Mouse (Mus musculus): ENCODE results near the gene Tmem151a.
A peak's percentile ranks its signal among the peaks of the same experiment; 100 is the strongest.
"Not testable (repeated sequence)": the region's sequence is repeated elsewhere in the genome, so short reads cannot be mapped to it uniquely, and the experiment has no call there.

The Tmem151a gene

DNA sequence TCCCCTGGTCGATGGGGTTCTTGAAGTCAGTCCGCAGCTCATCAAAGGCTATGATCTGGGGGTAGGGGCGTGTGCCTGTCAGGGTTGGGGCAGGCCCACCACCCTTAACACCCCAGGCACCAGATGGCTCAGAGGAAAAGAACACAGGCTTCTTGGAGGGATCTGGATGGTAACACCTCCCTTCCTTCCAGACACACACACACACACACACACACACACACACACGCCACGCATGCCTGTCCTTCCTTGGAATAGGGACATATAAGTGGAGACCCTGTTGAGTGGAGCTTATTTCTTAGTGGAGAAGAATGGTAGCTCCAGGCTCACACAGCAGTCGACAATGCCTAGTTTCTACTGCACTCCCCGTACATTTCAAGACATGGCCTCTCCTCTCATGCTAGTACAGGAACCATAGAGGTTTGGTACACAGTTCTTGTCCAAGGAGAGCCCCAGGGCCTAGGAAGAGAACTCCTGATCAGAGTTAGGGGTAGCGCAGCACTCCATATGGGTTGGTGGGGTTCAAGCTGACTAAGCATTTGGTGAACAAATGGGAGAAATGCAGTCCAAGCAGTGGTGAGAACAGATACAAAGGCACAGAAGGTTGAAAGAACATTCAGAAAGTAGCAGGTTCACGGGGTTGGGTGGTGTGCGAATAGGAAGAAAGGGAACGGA, 9.6 kb upstream of the Tmem151a start:
- DNase-seq (ENCODE audit: low read depth, low spot score) = no peak

DNA sequence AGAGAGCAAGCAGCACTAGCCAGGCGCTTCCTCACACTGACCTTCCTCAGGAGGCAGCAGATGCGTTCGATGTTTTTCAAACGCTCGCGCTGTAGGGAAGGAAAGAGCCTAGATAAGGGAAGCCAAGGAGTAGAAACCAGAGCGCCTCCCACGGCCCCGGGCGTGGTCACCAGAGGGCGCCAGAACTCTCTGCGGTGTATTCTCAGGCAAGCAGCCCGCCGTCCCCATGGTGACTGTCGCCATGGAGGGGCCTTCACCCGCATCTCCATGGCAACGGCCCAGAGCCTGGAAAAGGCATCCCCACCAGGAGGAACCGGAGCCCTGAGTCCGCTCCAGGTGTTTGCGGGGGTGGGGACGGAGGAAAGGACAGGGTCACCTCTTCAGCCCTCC, 8.9 kb upstream of the Tmem151a start:
- peak; percentile 83 for DNase-seq (ENCODE audit: low read depth, low spot score)

DNA sequence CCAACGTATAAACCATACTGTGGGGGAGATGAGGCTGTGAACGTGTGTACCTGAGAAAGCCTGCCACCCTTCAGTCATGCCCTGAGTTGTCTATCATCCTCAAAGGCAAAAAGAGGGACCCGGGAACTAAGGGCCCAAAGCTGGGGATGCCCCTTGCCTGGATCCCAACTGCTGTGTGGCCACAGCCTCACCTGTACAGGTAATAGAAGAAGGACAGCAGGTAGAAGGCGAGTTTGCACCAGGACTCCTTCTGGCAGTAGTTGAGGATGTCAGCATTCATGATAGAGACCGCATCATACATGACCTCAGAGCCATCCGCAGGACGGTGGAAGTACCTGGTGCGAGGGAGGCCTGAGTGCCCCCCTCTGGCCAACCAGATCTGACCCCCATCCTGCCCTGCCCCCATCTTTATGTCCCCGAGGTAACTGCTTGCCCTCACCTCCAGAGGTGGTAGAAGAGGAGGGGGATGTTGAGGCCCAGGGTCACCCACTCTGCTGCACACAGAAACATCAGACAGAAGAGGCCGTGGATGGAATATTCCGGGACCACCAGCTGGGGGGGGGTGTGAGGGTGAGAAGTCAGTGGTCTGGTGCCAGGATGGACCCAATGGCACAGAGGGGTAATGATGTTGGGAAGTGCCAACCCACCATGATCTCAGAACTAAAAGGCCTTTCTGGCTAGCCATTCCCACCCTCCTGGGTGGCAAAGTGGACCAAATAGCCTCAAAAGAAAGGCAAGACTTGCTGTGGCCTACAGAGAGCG, 8.3 kb upstream of the Tmem151a start:
- DNase-seq (ENCODE audit: low read depth, low spot score) = no peak

DNA sequence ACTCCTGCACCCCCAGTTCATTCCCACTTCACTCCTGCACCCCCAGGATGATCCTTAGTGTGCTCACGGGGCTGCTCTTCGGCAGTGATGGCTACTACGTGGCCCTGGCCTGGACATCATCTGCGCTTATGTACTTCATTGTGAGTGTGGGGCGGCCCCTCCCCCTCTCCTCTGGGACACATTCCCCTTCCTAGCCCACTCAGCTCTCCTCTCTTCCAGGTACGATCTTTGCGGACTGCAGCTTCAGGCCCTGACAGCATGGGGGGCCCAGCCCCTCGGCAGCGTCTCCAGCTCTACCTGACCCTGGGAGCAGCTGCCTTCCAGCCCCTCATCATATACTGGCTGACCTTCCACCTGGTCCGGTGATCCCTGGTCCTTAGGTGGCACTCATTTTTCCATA, 6.8 kb upstream of the Tmem151a start:
- no peak for DNase-seq (ENCODE audit: low read depth, low spot score)

DNA sequence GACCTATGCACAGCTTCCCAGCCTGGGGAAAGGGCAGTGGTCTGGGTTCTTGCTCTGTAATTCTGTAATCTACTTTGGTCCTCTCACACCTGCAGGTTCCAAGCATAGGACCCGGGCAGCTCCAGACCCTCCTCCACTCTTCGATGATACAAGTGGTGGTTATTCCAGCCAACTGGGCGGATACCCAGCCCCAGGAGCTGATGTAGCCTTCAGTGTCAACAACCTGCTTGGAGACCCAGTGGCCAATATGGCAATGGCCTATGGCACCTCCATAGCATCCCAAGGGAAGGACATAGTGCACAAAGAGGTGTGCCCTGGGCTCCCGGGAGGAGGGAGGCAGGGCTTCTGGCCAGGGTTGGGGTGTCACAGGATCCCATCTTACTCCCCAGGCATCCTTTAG, 4.0 kb upstream of the Tmem151a start:
- no peak for DNase-seq (ENCODE audit: low read depth, low spot score)

DNA sequence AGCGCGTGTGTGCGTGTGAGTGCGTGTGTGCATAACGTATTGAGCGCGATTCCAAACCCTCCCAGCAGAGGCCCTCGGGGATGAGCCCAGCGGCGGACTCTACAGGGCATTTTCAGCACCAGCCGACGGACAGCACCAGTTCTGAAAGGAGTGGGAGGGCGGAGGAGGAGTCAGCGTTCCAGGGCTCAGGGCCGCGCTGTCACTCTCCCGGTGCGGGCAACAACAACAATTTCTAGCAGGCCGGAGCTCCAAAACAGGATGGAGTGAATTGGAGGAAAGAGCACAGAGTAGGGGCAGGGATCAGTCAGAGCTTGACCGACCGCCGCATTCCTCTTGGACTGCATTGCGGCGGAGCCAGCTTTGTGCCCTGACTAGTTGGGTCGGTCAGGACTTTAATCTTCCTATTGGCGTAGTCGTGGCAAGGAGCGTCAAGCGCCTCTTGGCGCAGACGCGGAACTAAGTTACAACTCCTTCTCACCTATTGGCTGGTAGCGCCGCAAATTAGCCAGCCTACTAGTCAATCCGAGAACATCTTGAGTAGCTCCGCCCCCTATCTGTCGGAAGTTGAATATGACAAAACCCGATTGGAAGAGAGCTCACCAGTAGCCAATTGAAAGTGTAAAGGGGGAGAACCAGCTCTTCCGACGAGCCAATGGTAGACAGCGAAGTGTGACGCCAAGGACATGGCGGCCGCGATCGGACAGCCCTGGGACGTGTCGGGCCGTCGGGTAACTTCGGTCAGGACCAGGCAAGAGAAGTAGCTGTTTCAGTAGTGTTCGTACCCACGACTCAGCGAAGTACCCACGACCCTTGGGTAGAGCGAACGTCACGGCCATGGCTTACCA, 2.8 kb upstream of the Tmem151a start, which contains the start of gene Yif1a:
Gene Yif1a, plus strand, starts transcription at position 655 of the 845 bp plus-strand sequence.
- peak; percentile 93 for DNase-seq (ENCODE audit: low read depth, low spot score)

DNA sequence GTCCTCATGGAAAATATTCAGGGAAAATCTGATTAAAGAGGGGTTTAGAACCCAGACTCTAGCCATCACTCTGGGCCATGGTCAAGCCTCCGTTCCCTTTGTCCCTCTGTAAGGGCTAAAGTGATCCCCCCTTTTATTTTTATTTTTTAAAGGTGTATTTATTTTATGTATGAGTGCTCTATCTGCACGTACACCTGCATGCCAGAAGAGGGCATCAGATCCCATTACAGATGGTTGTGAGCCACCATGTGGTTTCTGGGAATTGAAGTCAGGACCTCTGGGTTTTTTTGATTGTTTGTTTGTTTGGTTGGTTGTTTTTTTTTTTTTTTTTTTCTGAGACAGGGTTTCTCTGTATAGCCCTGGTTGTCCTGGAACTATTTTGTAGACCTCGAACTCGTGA, 1.2 kb upstream of the Tmem151a start:
- DNase-seq (ENCODE audit: low read depth, low spot score) = not testable (repeated sequence)

DNA sequence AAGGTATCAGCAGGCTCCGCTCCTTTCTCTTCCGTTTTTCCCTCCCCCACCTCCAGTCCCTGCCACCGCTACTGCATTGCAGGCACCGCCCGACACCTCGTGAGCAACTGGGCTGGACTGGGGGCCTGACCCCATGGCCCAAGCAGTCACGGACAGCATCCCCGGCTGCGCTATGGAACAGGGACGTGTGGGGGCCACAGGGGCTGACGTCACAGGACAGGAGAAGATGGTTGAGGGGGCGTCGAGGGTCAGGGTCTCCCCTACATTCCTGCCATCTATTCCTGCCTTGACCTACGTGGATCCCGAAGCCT, 542 bp downstream of the Tmem151a start:
- DNase-seq (ENCODE audit: low read depth, low spot score) = no peak

DNA sequence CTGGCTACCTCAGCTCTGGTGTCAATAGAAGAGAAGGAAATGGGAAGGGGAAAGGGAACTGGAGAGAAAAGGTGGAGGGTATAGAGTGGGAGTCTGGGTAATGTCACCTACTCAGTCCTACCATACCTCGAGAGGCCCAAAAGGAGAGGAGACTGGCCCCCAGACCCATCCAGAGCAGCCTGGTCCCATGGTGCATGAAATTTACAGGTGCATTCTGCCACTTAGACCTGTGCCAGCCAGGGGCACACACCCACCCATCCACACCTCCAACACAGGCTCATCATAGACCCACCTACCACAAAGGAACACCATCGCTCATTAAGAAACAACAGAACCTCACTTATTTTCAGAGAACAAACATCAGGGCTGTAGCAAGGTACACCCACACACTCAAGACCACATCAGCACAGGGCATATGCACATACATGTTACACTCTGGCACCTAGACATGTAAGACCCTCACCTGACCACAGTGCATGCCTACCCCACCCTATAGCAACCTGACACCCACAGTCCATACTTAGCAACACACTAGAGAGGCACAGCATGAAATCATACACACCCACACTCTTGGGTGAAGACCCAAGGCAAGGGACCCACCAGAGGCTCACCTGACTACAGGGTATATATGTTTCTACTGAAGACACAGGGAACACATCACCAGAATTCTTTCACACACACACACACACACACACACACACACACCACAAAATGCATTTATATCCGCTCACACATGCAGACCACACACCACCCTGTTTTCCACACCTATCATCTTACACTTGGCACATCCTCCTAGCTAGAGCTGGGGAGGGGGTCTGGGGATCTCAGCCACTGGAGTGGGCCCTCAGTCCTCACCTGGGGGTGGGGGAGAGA, 1.1 kb downstream of the Tmem151a start:
- DNase-seq (ENCODE audit: low read depth, low spot score) = no peak

DNA sequence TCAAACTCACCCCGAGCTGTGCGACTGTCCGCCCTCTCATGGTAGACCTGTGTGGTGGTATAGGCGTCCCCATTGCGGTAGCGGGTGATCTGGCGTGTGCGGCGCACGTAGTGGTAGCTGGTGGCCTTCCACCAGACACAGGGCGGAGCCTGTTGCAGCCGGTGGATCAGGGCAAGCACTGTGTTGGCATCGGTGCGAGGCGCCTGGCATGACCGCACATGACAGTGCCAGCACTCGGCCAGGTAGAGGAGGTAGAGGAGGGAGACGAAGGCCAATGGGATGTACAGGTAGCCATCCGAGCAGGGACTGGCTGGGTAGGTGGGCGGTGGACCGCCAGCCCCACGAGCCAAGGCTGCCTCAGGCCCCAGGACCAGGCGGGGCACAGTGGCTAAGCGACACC, 2.7 kb downstream of the Tmem151a start:
- DNase-seq (ENCODE audit: low read depth, low spot score) = no peak

DNA sequence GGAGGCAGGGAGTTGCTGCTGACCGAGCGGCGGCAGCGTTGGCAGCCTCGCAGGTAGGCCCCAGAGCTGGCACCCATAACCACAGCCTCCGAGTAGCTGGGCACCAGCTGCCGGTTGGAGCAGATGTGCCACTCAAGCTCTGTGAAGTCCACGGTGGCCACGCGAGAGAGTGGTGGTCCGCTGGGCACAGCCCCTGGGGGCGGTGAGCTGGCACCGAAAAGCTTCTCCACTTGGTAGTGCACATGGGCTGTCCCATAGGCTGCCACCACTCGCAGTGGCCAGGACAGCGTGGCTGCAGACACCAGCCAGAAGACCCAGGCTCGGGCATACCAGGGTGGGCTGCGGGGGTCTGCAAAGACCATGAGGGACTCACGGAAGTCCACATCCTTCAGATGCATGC, 3.3 kb downstream of the Tmem151a start:
- DNase-seq (ENCODE audit: low read depth, low spot score) = no peak

DNA sequence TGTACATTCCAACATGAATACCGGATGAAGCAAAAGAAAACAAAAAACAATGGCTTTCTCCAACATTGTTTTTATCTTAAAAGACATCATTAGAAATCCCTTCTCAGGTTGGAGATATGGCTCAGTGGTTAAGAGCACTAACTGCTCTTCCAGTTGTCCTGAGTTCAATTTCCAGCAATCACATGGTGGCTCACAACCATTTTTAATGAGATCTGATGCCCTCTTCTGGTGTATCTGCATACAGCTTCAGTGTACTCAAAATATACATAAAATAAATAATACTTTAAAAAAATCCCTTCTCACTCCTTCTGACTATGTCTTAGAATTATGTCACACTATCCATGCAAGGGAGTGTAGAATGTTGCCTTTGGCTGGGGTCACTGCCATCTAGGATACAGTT, 6.1 kb downstream of the Tmem151a start:
- DNase-seq (ENCODE audit: low read depth, low spot score) = no peak

DNA sequence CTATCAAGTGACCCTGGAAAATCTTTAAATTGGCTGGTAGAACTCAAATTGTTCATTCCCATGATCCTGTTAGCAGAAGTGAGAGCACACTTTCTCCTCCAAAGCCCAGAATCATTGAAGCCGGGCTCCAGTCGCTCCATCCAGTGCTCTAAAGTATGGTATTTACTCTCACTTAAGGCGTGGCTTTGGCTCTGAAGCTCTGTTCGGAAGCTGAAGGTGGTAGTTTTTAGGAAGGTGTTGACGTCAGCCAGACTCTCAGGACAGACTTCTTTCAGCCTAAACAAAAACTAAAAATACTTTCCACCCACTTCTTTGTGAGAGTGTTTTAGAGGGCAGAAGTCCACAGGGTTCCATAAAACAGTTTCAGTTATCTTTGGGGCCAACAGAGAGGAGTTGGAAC, 11.8 kb downstream of the Tmem151a start:
- DNase-seq (ENCODE audit: low read depth, low spot score) = no peak

DNA sequence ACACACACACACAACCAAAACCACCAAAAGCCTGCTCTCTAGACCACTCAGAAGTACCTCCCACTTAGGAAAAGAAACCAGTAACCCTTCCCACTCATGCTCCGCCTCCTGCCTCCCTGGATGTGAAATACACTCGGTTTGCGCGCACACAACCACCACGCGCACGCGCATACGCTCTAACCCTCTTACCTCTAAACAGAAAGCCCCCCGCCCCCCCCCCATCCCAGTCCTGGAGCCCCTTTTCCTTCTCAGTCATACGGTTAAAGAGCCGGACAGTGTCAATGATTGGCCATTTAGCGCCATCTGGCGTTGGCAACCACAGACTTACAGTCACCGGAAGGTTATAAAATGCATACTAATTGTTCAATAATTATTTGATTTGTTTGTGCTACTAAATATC, 12.3 kb downstream of the Tmem151a start:
- DNase-seq (ENCODE audit: low read depth, low spot score) = no peak

DNA sequence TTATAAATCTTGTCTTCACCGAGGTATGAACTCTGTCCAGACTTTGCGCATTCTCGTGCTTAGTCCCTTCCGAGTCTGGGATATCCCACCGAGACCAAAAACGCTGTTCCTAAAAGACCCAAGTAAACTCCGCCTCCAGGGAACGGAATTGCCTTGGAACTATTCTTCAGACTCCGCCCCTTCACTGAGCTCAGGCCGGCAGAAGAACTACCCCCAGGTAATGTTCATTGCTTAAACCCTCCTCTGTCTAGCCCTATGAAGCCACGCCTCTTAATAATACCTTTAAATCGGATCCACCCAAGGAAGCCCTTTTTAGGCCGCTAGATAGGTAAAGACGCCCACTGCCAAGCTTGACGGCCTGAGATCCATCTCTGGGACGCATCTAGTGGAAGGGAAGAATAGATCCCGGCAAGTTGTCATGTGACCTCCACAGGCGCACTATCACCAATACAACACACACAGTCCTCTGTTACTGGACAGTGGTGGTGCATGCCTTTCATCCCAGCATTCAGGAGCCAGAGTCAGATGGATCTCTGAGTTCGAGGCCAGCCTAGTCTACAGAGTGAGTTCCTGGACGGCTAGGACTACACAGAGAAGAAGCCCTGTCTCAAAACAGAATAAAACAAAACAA, 12.8 kb downstream of the Tmem151a start:
- DNase-seq (ENCODE audit: low read depth, low spot score) = no peak

DNA sequence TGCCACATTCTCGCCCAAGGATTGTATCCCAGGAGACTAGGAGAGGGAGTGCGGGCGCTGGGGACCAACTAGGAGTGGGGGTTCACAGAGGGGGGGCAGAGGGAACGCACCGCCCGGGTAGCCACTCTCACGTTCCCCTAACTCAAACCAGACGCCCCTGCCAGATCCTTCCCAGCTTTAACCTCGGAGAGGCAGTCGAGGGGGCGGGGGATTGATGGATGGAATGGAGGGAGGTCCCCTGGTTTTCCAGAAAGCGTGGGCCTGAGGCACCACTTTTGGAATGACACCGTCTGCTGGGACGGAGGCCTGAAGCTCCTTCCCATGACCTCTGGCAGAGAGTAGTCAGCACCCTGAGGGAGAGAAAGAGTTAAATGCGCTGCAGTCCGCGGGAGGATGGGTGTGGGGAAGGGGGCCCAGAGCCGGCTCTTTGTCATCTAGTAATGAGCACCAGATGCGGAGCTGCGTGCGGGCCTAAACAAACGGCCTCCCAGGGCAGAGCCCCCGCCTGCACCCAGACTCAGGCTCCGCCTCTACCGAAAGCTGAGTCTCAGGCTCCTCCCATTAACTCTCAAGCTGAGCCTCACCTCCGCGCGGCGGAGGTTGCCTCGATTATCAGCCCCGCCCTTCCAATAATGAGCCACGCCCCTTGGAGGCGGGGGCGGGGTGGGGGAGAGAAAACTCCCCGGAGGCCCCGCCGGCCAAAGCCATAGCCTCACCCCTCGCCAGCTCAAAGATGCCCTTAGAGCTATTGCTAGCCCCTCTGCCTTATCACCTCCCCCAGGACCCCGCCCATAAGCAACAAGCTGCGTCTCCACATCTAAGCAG, 13.6 kb downstream of the Tmem151a start:
- no peak for DNase-seq (ENCODE audit: low read depth, low spot score)

DNA sequence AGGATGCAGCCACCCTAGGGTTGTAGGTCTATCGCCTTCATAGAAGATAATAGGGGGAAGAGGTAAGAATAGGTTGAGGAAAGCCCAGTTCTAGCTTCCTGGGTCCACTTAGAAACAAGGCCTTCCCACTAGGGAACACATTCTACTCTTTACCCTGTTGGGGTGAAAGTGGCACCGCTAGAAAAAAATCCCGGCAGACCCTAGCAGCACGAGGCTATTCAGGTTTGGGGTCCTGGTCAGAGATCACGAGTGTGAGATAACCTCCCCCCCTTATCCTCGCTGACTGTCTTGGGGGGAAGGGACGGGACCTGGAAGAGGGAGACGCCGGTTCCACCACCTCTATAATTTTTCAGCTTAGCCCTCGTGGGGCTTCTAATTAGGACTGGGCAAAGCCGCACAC, 14.3 kb downstream of the Tmem151a start:
- no peak for DNase-seq (ENCODE audit: low read depth, low spot score)

DNA sequence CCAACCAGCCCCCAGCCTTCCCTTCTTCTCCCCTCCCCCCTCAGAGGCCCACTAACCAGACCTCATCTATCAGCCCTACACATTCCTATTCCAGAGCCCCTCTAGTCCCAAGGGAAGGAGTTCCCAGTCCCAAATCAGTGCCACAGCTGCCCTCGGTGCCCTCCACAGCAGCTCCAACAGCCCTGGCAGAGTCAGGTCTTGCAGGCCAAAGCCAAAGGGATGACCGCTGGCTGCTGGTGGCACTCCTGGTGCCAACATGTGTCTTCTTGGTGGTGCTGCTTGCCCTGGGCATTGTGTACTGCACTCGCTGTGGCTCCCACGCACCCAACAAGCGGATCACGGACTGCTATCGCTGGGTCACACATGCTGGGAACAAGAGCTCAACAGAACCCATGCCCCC, 15.4 kb downstream of the Tmem151a start:
- DNase-seq (ENCODE audit: low read depth, low spot score) = no peak

DNA sequence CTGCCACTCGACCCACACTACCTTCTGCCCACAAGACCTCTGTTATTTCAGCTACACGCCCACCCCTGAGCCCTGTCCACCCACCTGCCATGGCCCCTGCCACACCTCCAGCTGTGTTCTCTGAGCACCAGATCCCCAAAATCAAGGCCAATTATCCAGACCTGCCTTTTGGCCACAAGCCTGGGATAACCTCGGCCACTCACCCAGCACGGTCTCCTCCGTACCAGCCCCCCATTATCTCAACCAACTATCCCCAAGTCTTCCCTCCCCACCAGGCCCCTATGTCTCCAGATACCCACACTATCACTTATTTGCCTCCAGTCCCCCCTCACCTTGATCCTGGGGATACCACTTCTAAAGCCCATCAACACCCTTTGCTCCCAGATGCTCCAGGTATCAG, 15.8 kb downstream of the Tmem151a start:
- DNase-seq (ENCODE audit: low read depth, low spot score) = no peak

DNA sequence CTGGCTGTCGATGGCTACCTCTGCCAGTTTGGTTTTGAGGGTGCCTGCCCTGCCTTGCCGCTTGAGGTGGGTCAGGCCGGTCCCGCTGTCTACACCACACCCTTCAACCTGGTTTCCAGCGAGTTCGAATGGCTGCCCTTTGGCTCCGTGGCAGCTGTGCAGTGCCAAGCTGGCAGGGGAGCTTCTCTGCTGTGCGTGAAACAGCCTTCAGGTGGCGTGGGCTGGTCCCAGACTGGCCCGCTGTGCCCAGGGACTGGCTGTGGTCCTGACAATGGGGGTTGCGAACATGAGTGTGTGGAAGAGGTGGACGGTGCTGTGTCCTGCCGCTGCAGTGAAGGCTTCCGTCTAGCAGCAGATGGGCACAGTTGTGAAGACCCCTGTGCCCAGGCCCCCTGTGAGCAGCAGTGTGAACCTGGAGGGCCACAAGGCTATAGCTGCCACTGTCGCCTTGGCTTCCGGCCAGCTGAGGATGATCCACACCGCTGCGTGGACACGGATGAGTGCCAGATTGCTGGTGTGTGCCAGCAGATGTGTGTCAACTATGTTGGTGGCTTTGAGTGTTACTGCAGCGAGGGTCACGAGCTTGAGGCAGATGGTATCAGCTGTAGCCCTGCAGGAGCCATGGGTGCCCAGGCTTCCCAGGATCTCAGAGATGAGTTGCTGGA, 16.6 kb downstream of the Tmem151a start:
- no peak for DNase-seq (ENCODE audit: low read depth, low spot score)

All from WW6 (cell line).